Mouse (Mus musculus): ENCODE measurements around the gene Saa4. TPM values are rescaled to one million over a fixed set of nuclear protein-coding genes. Genes with fewer than 3 reads are reported as not detected.
"Not testable (repeated sequence)": the region's sequence is repeated elsewhere in the genome, so short reads cannot be mapped to it uniquely, and the experiment has no call there.

Gene Saa4
- polyA plus RNA-seq, 1 experiment from 2014 or later = not detected

- Histone ChIP-seq H3K4me2 (replicated peaks) (no peak overlapping the region), H3K4me3 (no peak overlapping the region), H3K27ac (no peak overlapping the region), H3K4me1 (peaks cover 10% of the 10 kb centered on the region), H3K9me3 (no peaks in the 10 kb centered on the region), H3K27me3 (no peaks in the 10 kb centered on the region), H3K36me3 (peaks cover 7% of the 10 kb centered on the region), H3K9ac (no peak overlapping the region)
- 80% methylated on average over 6 of the region's 6 CpGs for WGBS
- ATAC-seq (ENCODE audit: low FRiP score, low read depth) = no peak
These were observed 20.2 kb downstream of the Saa4 start for GRCm38 (mm10) chr7:46712250-46712649.

GRCm38 (mm10) chr7:46710390-46710844 is 22.0 kb downstream of the Saa4 start, which contains the start of gene Saal1:
Gene Saal1, minus strand, starts transcription at chr7:46710680.
- Histone ChIP-seq H3K4me3 (peak within 1 kb of the TSS; percentile 77), H3K9ac (peak within 1 kb of the TSS; percentile 91), H3K27ac (peak within 1 kb of the TSS; percentile 84), H3K9me3 (no peaks in the 10 kb centered on the region), H3K4me2 (replicated peaks) (peak within 1 kb of the TSS; percentile 66), H3K36me3 (peaks cover 24% of the 10 kb centered on the region), H3K27me3 (no peaks in the 10 kb centered on the region), H3K4me1 (peaks cover 10% of the 10 kb centered on the region)
- under 1% methylated on average over 36 of the region's 38 CpGs for WGBS
- peak; percentile 95 for ATAC-seq (ENCODE audit: low FRiP score, low read depth)

- H3K4me3 ChIP-seq = no peak overlapping the region
- H3K4me2 ChIP-seq (replicated peaks) = no peak overlapping the region
- no peaks in the 10 kb centered on the region for H3K4me1 ChIP-seq
- no peaks in the 10 kb centered on the region for H3K27me3 ChIP-seq
- 96% methylated on average over 6 of the region's 6 CpGs for WGBS
- H3K9ac ChIP-seq = no peak overlapping the region
- no peak overlapping the region for H3K27ac ChIP-seq
- no peak for ATAC-seq (ENCODE audit: low FRiP score, low read depth)
- H3K9me3 ChIP-seq = no peaks in the 10 kb centered on the region
- H3K36me3 ChIP-seq = peaks cover 98% of the 10 kb centered on the region
These were observed 31.8 kb downstream of the Saa4 start for GRCm38 (mm10) chr7:46700521-46701025.

GRCm38 (mm10) chr7:46696754-46697153 is 35.6 kb downstream of the Saa4 start:
- Histone ChIP-seq H3K4me3 (no peak overlapping the region), H3K9me3 (no peaks in the 10 kb centered on the region), H3K4me2 (replicated peaks) (no peak overlapping the region), H3K27ac (no peak overlapping the region), H3K9ac (no peak overlapping the region), H3K27me3 (no peaks in the 10 kb centered on the region), H3K36me3 (peaks cover 86% of the 10 kb centered on the region), H3K4me1 (no peaks in the 10 kb centered on the region)
- ATAC-seq (ENCODE audit: low FRiP score, low read depth) = no peak
- WGBS = 81% methylated on average over 1 of the region's 1 CpGs

GRCm38 (mm10) chr7:46686827-46687226 is 45.6 kb downstream of the Saa4 start:
- WGBS = 90% methylated on average over 5 of the region's 5 CpGs
- Histone ChIP-seq H3K4me1 (no peaks in the 10 kb centered on the region), H3K4me2 (replicated peaks) (no peak overlapping the region), H3K36me3 (peaks cover 44% of the 10 kb centered on the region), H3K9ac (no peak overlapping the region), H3K27me3 (no peaks in the 10 kb centered on the region), H3K9me3 (no peaks in the 10 kb centered on the region), H3K27ac (no peak overlapping the region), H3K4me3 (no peak overlapping the region)
- no peak for ATAC-seq (ENCODE audit: low FRiP score, low read depth)

GRCm38 (mm10) chr7:46680732-46681131 is 51.7 kb downstream of the Saa4 start:
- no peaks in the 10 kb centered on the region for H3K36me3 ChIP-seq
- H3K9me3 ChIP-seq = no peaks in the 10 kb centered on the region
- H3K27me3 ChIP-seq = no peaks in the 10 kb centered on the region
- H3K4me1 ChIP-seq = 0 out of 2 replicates have a peak, but pooled peaks cover 4% of the 10 kb centered on the region
- H3K4me3 ChIP-seq = no peak overlapping the region
- H3K9ac ChIP-seq = no peak overlapping the region
- ATAC-seq (ENCODE audit: low FRiP score, low read depth) = no peak
- H3K27ac ChIP-seq = no peak overlapping the region
- no peak overlapping the region for H3K4me2 ChIP-seq (replicated peaks)

- not testable (repeated sequence) for ATAC-seq (ENCODE audit: low FRiP score, low read depth); H3K4me2 ChIP-seq (replicated peaks); H3K9me3 ChIP-seq; H3K4me3 ChIP-seq; H3K27me3 ChIP-seq; H3K36me3 ChIP-seq; H3K9ac ChIP-seq; H3K4me1 ChIP-seq; H3K27ac ChIP-seq
- 82% methylated on average over 7 of the region's 7 CpGs for WGBS
These were observed 53.4 kb downstream of the Saa4 start for GRCm38 (mm10) chr7:46679044-46679443.

- 87% methylated on average over 3 of the region's 3 CpGs for WGBS
- ATAC-seq (ENCODE audit: low FRiP score, low read depth) = no peak
- Histone ChIP-seq H3K27me3 (no peaks in the 10 kb centered on the region), H3K36me3 (no peaks in the 10 kb centered on the region), H3K4me2 (replicated peaks) (no peak overlapping the region), H3K4me3 (no peak overlapping the region), H3K9me3 (no peaks in the 10 kb centered on the region), H3K27ac (no peak overlapping the region), H3K4me1 (0 out of 2 replicates have a peak, but pooled peaks cover 4% of the 10 kb centered on the region), H3K9ac (no peak overlapping the region)
These were observed 54.0 kb downstream of the Saa4 start for GRCm38 (mm10) chr7:46678417-46678816.

Other genes starting within 250 kb of the Saa4 start
- gene Sergef, start 92.8 kb downstream of the Saa4 start, polyA plus RNA-seq (2015; fragmentation: Nextera tagmentation; extraction: Ambion mirVana) = 13.2 and 14.7 TPM in 2 replicates
- 0.09 and 0.25 TPM in 2 replicates for gene Tph1, start 60.1 kb downstream of the Saa4 start, polyA plus RNA-seq (2015; fragmentation: Nextera tagmentation; extraction: Ambion mirVana)
- gene Saal1, start 21.9 kb downstream of the Saa4 start, polyA plus RNA-seq (2015; fragmentation: Nextera tagmentation; extraction: Ambion mirVana) = 32.5 and 35.4 TPM in 2 replicates
- gene Saa3, start 16.9 kb downstream of the Saa4 start, polyA plus RNA-seq (2015; fragmentation: Nextera tagmentation; extraction: Ambion mirVana) = 0.41 and 0.59 TPM in 2 replicates
- 2.3 and 4.2 TPM in 2 replicates for gene Saa1, start 10.4 kb upstream of the Saa4 start, polyA plus RNA-seq (2015; fragmentation: Nextera tagmentation; extraction: Ambion mirVana)
- 3.1 and 5.0 TPM in 2 replicates for gene Saa2, start 19.2 kb upstream of the Saa4 start, polyA plus RNA-seq (2015; fragmentation: Nextera tagmentation; extraction: Ambion mirVana)
- gene Hps5, start 63.5 kb upstream of the Saa4 start, polyA plus RNA-seq (2015; fragmentation: Nextera tagmentation; extraction: Ambion mirVana) = 22.2 and 23.8 TPM in 2 replicates
- 51.3 and 56.3 TPM in 2 replicates for gene Gtf2h1, start 63.5 kb upstream of the Saa4 start, polyA plus RNA-seq (2015; fragmentation: Nextera tagmentation; extraction: Ambion mirVana)
- gene Ldha, start 108.9 kb upstream of the Saa4 start, polyA plus RNA-seq (2015; fragmentation: Nextera tagmentation; extraction: Ambion mirVana) = 1,645 and 1,659 TPM in 2 replicates
- not detected in 2 replicates for gene Ldhc, start 128.6 kb upstream of the Saa4 start, polyA plus RNA-seq (2015; fragmentation: Nextera tagmentation; extraction: Ambion mirVana)
- 208 and 222 TPM in 2 replicates for gene Tsg101, start 187.4 kb upstream of the Saa4 start, polyA plus RNA-seq (2015; fragmentation: Nextera tagmentation; extraction: Ambion mirVana)
- gene Uevld, start 225.9 kb upstream of the Saa4 start, polyA plus RNA-seq (2015; fragmentation: Nextera tagmentation; extraction: Ambion mirVana) = 10.3 and 10.8 TPM in 2 replicates